Mouse (Mus musculus) cerebellum, adult (tissue): ENCODE data around the gene Muc5b.

Experiments
- ATAC-seq: cut with Nextera tagmentation; 2 replicates; pipeline ENCODE4 v1.9.2; 2017; ENCODE audit warnings: mild to moderate bottlenecking, moderate library complexity, mixed read lengths; ENCODE audit not compliant: insufficient number of reproducible peaks, low FRiP score, low TSS enrichment

Muc5b gene

GRCm38 (mm10) chr7:141901825-141902224 is 63.0 kb downstream of the Muc5b start:
- ATAC-seq = peak; percentile 28; the same call in 1 of the 2 replicates

- peak; percentile 95 for ATAC-seq
Observed at GRCm38 (mm10) chr7:141902269-141902729, 63.4 kb downstream of the Muc5b start.

GRCm38 (mm10) chr7:141902791-141903190 is 63.9 kb downstream of the Muc5b start:
- ATAC-seq = no peak

GRCm38 (mm10) chr7:141908591-141908990 is 69.7 kb downstream of the Muc5b start:
- ATAC-seq = no peak; the same call in 1 of the 2 replicates

- no peak for ATAC-seq
Observed at GRCm38 (mm10) chr7:141911305-141911704, 72.4 kb downstream of the Muc5b start.

- ATAC-seq = no peak
Observed at GRCm38 (mm10) chr7:141918407-141918806, 79.5 kb downstream of the Muc5b start, which contains the start of gene Tollip. Gene Tollip, minus strand, starts transcription at chr7:141918507.
